Mouse (Mus musculus): ENCODE measurements around the gene Fam207a. TPM values are rescaled to one million over a fixed set of nuclear protein-coding genes. Genes with fewer than 3 reads are reported as not detected.

Gene Fam207a
- polyA plus RNA-seq, 1 experiment from 2014 or later = 39.1 TPM

GRCm38 (mm10) chr10:77457701-77458100, 57.9 kb downstream of the Fam207a start:
- H3K9me3 ChIP-seq (ENCODE audit: control insufficient read depth, low read length) = no peaks in the 10 kb centered on the region
- peaks cover 3% of the 10 kb centered on the region; the same call in 1 of the 2 replicates for H3K27me3 ChIP-seq (replicated peaks; ENCODE audit: control insufficient read depth, insufficient read depth, low read length)
- DNase-seq (ENCODE audit: low spot score) (no peak), ATAC-seq (replicated peaks; ENCODE audit: low FRiP score, low TSS enrichment, low read depth) (no peak)
- no peak overlapping the region for H3K4me3 ChIP-seq (ENCODE audit: low read depth, low read length)
- no peaks in the 10 kb centered on the region for H3K36me3 ChIP-seq (ENCODE audit: control insufficient read depth, insufficient read depth, low read length)
- no peaks in the 10 kb centered on the region for H3K4me1 ChIP-seq (replicated peaks; ENCODE audit: control insufficient read depth, insufficient read depth, low read length)
- H3K4me2 ChIP-seq (ENCODE audit: low read length) = no peak overlapping the region
- no peak overlapping the region for H3K9ac ChIP-seq (ENCODE audit: low read length)
- H3K27ac ChIP-seq (ENCODE audit: low read depth) = no peak overlapping the region
- WGBS = 82% methylated on average over 3 of the region's 3 CpGs

- DNase-seq (ENCODE audit: low spot score) (no peak), ATAC-seq (replicated peaks; ENCODE audit: low FRiP score, low TSS enrichment, low read depth) (no peak)
- no peaks in the 10 kb centered on the region for H3K36me3 ChIP-seq (ENCODE audit: control insufficient read depth, insufficient read depth, low read length)
- H3K4me1 ChIP-seq (replicated peaks; ENCODE audit: control insufficient read depth, insufficient read depth, low read length) = no peaks in the 10 kb centered on the region
- H3K9me3 ChIP-seq (ENCODE audit: control insufficient read depth, low read length) = no peaks in the 10 kb centered on the region
- no peak overlapping the region for H3K27ac ChIP-seq (ENCODE audit: low read depth)
- H3K4me3 ChIP-seq (ENCODE audit: low read depth, low read length) = no peak overlapping the region
- H3K27me3 ChIP-seq (replicated peaks; ENCODE audit: control insufficient read depth, insufficient read depth, low read length) = peaks cover 3% of the 10 kb centered on the region; the same call in 1 of the 2 replicates
- no peak overlapping the region for H3K9ac ChIP-seq (ENCODE audit: low read length)
- WGBS = 75% methylated on average over 7 of the region's 7 CpGs
- H3K4me2 ChIP-seq (ENCODE audit: low read length) = no peak overlapping the region
Observed at GRCm38 (mm10) chr10:77456507-77456906, 59.1 kb downstream of the Fam207a start.

- Histone ChIP-seq H3K27ac (ENCODE audit: low read depth) (0 out of 2 replicates have a peak overlapping the region, but pooled peaks have one; percentile 11), H3K4me2 (ENCODE audit: low read length) (no peak overlapping the region), H3K4me3 (ENCODE audit: low read depth, low read length) (no peak overlapping the region), H3K9ac (ENCODE audit: low read length) (no peak overlapping the region), H3K36me3 (ENCODE audit: control insufficient read depth, insufficient read depth, low read length) (no peaks in the 10 kb centered on the region), H3K9me3 (ENCODE audit: control insufficient read depth, low read length) (no peaks in the 10 kb centered on the region), H3K27me3 (replicated peaks; ENCODE audit: control insufficient read depth, insufficient read depth, low read length) (peaks cover 3% of the 10 kb centered on the region; the same call in 1 of the 2 replicates), H3K4me1 (replicated peaks; ENCODE audit: control insufficient read depth, insufficient read depth, low read length) (no peaks in the 10 kb centered on the region)
- WGBS = 72% methylated on average over 14 of the region's 14 CpGs
- ATAC-seq (replicated peaks; ENCODE audit: low FRiP score, low TSS enrichment, low read depth) (no peak), DNase-seq (ENCODE audit: low spot score) (no peak)
Observed at GRCm38 (mm10) chr10:77455251-77456010, 60.2 kb downstream of the Fam207a start.

- DNase-seq (ENCODE audit: low spot score) = no peak
- WGBS = 71% methylated on average over 6 of the region's 6 CpGs
- no peaks in the 10 kb centered on the region for H3K9me3 ChIP-seq (ENCODE audit: control insufficient read depth, low read length)
- no peak overlapping the region for H3K27ac ChIP-seq (ENCODE audit: low read depth)
- H3K4me2 ChIP-seq (ENCODE audit: low read length) = no peak overlapping the region
- no peak overlapping the region for H3K4me3 ChIP-seq (ENCODE audit: low read depth, low read length)
- no peak for ATAC-seq (replicated peaks; ENCODE audit: low FRiP score, low TSS enrichment, low read depth)
- H3K4me1 ChIP-seq (replicated peaks; ENCODE audit: control insufficient read depth, insufficient read depth, low read length) = 0 out of 2 replicates have a peak, but pooled peaks cover under 1% of the 10 kb centered on the region
- no peaks in the 10 kb centered on the region for H3K36me3 ChIP-seq (ENCODE audit: control insufficient read depth, insufficient read depth, low read length)
- H3K27me3 ChIP-seq (replicated peaks; ENCODE audit: control insufficient read depth, insufficient read depth, low read length) = peaks cover 3% of the 10 kb centered on the region; the same call in 1 of the 2 replicates
- no peak overlapping the region for H3K9ac ChIP-seq (ENCODE audit: low read length)
Observed at GRCm38 (mm10) chr10:77454795-77455194, 60.8 kb downstream of the Fam207a start.

GRCm38 (mm10) chr10:77451822-77452221, 63.8 kb downstream of the Fam207a start:
- peaks cover 16% of the 10 kb centered on the region for H3K4me1 ChIP-seq (replicated peaks; ENCODE audit: control insufficient read depth, insufficient read depth, low read length)
- H3K9ac ChIP-seq (ENCODE audit: low read length) = no peak overlapping the region
- no peak for DNase-seq (ENCODE audit: low spot score)
- ATAC-seq (replicated peaks; ENCODE audit: low FRiP score, low TSS enrichment, low read depth) = no peak
- no peaks in the 10 kb centered on the region for H3K36me3 ChIP-seq (ENCODE audit: control insufficient read depth, insufficient read depth, low read length)
- no peak overlapping the region for H3K4me2 ChIP-seq (ENCODE audit: low read length)
- no peak overlapping the region for H3K27ac ChIP-seq (ENCODE audit: low read depth)
- no peaks in the 10 kb centered on the region for H3K9me3 ChIP-seq (ENCODE audit: control insufficient read depth, low read length)
- H3K27me3 ChIP-seq (replicated peaks; ENCODE audit: control insufficient read depth, insufficient read depth, low read length) = no peaks in the 10 kb centered on the region
- no peak overlapping the region for H3K4me3 ChIP-seq (ENCODE audit: low read depth, low read length)
- WGBS = 49% methylated on average over 4 of the region's 4 CpGs

GRCm38 (mm10) chr10:77450159-77450464, 65.5 kb downstream of the Fam207a start:
- peaks cover 2% of the 10 kb centered on the region for H3K9me3 ChIP-seq (ENCODE audit: control insufficient read depth, low read length)
- H3K4me1 ChIP-seq (replicated peaks; ENCODE audit: control insufficient read depth, insufficient read depth, low read length) = peaks cover 16% of the 10 kb centered on the region
- H3K9ac ChIP-seq (ENCODE audit: low read length) = no peak overlapping the region
- no peak overlapping the region for H3K4me3 ChIP-seq (ENCODE audit: low read depth, low read length)
- H3K36me3 ChIP-seq (ENCODE audit: control insufficient read depth, insufficient read depth, low read length) = no peaks in the 10 kb centered on the region
- 0 out of 2 replicates have a peak, but pooled peaks cover 2% of the 10 kb centered on the region for H3K27me3 ChIP-seq (replicated peaks; ENCODE audit: control insufficient read depth, insufficient read depth, low read length)
- ATAC-seq (replicated peaks; ENCODE audit: low FRiP score, low TSS enrichment, low read depth) (no peak), DNase-seq (ENCODE audit: low spot score) (no peak)
- H3K27ac ChIP-seq (ENCODE audit: low read depth) = no peak overlapping the region
- H3K4me2 ChIP-seq (ENCODE audit: low read length) = no peak overlapping the region

GRCm38 (mm10) chr10:77449315-77450158, 66.0 kb downstream of the Fam207a start:
- Histone ChIP-seq H3K4me2 (ENCODE audit: low read length) (peak overlapping the region; percentile 45), H3K9ac (ENCODE audit: low read length) (peak overlapping the region; percentile 22; the same call in 1 of the 2 replicates), H3K36me3 (ENCODE audit: control insufficient read depth, insufficient read depth, low read length) (no peaks in the 10 kb centered on the region), H3K4me3 (ENCODE audit: low read depth, low read length) (no peak overlapping the region; the same call in 1 of the 2 replicates), H3K27me3 (replicated peaks; ENCODE audit: control insufficient read depth, insufficient read depth, low read length) (0 out of 2 replicates have a peak, but pooled peaks cover 2% of the 10 kb centered on the region), H3K9me3 (ENCODE audit: control insufficient read depth, low read length) (peaks cover 5% of the 10 kb centered on the region), H3K27ac (ENCODE audit: low read depth) (no peak overlapping the region), H3K4me1 (replicated peaks; ENCODE audit: control insufficient read depth, insufficient read depth, low read length) (peaks cover 16% of the 10 kb centered on the region)
- ATAC-seq (replicated peaks; ENCODE audit: low FRiP score, low TSS enrichment, low read depth) (no peak), DNase-seq (ENCODE audit: low spot score) (peak; percentile 62)
- 25% methylated on average over 23 of the region's 23 CpGs for WGBS

- peak overlapping the region; percentile 45 for H3K4me2 ChIP-seq (ENCODE audit: low read length)
- H3K9ac ChIP-seq (ENCODE audit: low read length) = no peak overlapping the region
- ATAC-seq (replicated peaks; ENCODE audit: low FRiP score, low TSS enrichment, low read depth) (no peak), DNase-seq (ENCODE audit: low spot score) (no peak)
- H3K27ac ChIP-seq (ENCODE audit: low read depth) = no peak overlapping the region
- H3K4me3 ChIP-seq (ENCODE audit: low read depth, low read length) = no peak overlapping the region
- H3K27me3 ChIP-seq (replicated peaks; ENCODE audit: control insufficient read depth, insufficient read depth, low read length) = 0 out of 2 replicates have a peak, but pooled peaks cover 2% of the 10 kb centered on the region
- H3K4me1 ChIP-seq (replicated peaks; ENCODE audit: control insufficient read depth, insufficient read depth, low read length) = peaks cover 16% of the 10 kb centered on the region
- H3K9me3 ChIP-seq (ENCODE audit: control insufficient read depth, low read length) = peaks cover 5% of the 10 kb centered on the region
- no peaks in the 10 kb centered on the region for H3K36me3 ChIP-seq (ENCODE audit: control insufficient read depth, insufficient read depth, low read length)
- 42% methylated on average over 6 of the region's 6 CpGs for WGBS
Observed at GRCm38 (mm10) chr10:77448698-77449247, 66.8 kb downstream of the Fam207a start.

All from intestine, embryonic 14.5 days (tissue).